Mouse (Mus musculus): ENCODE data around the gene Pln. TPM values are rescaled to one million over a fixed set of nuclear protein-coding genes. Genes with fewer than 3 reads are reported as not detected.

The Pln gene
- polyA plus RNA-seq, 1 experiment from 2014 or later = 666 TPM

DNA sequence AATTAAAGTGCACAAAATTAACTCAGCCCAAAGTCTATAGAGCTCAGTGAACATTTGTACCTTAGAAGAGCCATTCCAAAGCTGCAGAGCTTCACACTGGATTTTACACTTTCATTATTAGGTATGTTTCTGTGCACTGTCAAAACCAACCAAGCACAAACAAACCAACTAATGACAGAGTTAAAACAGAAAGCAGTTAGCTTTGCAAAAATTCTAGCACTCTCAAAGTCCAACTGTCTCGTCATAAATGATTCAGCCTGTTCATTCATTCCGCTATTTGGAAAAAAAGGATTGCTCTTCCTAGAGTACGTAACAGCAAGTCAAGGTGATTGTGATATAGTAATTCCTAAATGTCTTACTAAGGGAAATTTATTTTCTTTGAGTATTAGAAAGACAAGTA, 21.5 kb downstream of the Pln start:
- Histone ChIP-seq H3K27me3 (replicated peaks) (no peaks in the 10 kb centered on the region), H3K9me3 (replicated peaks) (no peaks in the 10 kb centered on the region), H3K4me2 (no peak overlapping the region), H3K36me3 (peaks cover 22% of the 10 kb centered on the region), H3K4me3 (no peak overlapping the region), H3K27ac (ENCODE audit: poor library complexity, severe bottlenecking) (no peak overlapping the region), H3K4me1 (replicated peaks) (no peaks in the 10 kb centered on the region), H3K9ac (no peak overlapping the region)
- ATAC-seq (ENCODE audit: insufficient number of reproducible peaks, low FRiP score) = no peak
- WGBS = 89% methylated on average over 3 of the region's 3 CpGs

DNA sequence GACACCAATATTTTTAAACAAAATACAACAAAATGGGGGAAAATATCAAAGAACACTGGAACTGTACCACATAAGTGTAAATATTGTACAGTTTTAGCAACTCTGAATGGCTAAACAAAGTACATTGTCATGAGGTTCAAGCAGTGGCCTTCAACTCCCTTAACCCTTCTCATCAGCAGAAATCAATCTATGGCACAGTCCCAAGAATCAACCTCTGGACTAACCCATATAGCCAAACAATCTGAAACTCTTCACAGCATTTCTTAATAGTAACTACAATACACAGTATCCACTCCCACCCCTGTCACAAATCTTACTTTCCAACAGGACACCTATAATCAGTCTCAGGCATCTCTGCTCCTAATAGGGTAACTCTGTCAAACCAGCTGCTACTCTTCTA, 26.8 kb downstream of the Pln start:
- H3K9ac ChIP-seq = no peak overlapping the region
- H3K4me1 ChIP-seq (replicated peaks) = no peaks in the 10 kb centered on the region
- H3K27ac ChIP-seq (ENCODE audit: poor library complexity, severe bottlenecking) = no peak overlapping the region
- H3K4me2 ChIP-seq = no peak overlapping the region
- H3K4me3 ChIP-seq = no peak overlapping the region
- ATAC-seq (ENCODE audit: insufficient number of reproducible peaks, low FRiP score) = no peak
- peaks cover 5% of the 10 kb centered on the region; the same call in 1 of the 2 replicates for H3K36me3 ChIP-seq
- H3K9me3 ChIP-seq (replicated peaks) = no peaks in the 10 kb centered on the region
- no peaks in the 10 kb centered on the region for H3K27me3 ChIP-seq (replicated peaks)

DNA sequence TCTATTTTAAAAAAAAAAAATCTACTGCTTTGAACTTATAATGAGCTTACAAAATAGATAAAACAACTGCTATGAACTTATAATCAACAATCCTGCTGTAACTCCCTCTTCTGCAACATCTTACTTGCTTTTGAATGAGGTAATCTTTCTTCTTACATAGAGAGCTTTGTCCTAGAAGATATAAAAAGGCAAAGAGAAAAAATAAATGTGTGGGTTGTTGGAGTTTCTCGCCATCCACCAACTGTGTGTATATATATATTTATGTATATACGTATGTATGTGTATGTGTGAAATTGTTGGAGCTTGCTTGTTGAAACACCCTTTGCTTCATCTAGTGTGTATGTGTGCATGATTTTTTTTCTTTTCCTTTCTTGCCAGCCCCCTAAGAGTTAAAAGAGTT, 29.8 kb downstream of the Pln start:
- ATAC-seq (ENCODE audit: insufficient number of reproducible peaks, low FRiP score) = no peak
- Histone ChIP-seq H3K9me3 (replicated peaks) (peaks cover 7% of the 10 kb centered on the region; the same call in 1 of the 2 replicates), H3K4me2 (no peak overlapping the region), H3K9ac (no peak overlapping the region), H3K4me3 (no peak overlapping the region), H3K36me3 (peaks cover 19% of the 10 kb centered on the region), H3K27me3 (replicated peaks) (no peaks in the 10 kb centered on the region), H3K27ac (ENCODE audit: poor library complexity, severe bottlenecking) (no peak overlapping the region), H3K4me1 (replicated peaks) (no peaks in the 10 kb centered on the region)
- 78% methylated on average over 2 of the region's 2 CpGs for WGBS

DNA sequence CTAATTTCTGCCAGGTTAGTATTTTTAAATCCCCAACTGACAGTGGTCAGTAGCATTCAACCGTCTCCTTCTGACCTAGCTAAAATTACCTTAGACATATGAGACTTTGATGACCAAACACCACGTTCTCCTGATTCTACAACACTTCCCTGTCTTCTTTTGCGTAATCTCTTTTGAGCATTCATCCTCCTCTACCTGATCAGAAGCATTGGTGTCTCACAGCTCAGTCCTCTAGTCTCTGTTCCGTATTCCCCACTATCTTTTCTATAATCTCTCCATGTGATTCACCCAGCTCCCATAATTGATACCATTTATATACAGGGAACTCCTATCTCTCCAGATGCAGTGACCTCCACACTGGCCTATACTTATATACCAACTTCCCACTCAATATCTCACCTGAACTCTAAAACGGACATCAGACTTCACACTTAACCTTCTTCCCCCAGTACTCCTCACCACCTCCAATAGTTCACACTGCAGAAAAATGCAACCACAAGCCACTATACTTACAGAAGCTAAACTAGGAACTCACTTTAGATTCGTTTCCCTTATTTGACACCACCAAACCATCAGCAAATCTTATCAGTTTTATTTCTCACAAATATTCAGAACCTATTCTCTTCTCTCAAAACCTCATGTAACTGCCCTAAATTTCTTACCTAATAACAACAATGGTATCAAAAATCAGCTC, 36.6 kb downstream of the Pln start:
- ATAC-seq (ENCODE audit: insufficient number of reproducible peaks, low FRiP score) = no peak
- Histone ChIP-seq H3K4me1 (replicated peaks) (peaks cover 7% of the 10 kb centered on the region; the same call in 1 of the 2 replicates), H3K9ac (no peak overlapping the region), H3K27me3 (replicated peaks) (no peaks in the 10 kb centered on the region), H3K9me3 (replicated peaks) (peaks cover 7% of the 10 kb centered on the region; the same call in 1 of the 2 replicates), H3K4me3 (no peak overlapping the region), H3K27ac (ENCODE audit: poor library complexity, severe bottlenecking) (no peak overlapping the region), H3K4me2 (no peak overlapping the region), H3K36me3 (peaks cover 20% of the 10 kb centered on the region)
- 87% methylated on average over 6 of the region's 6 CpGs for WGBS

DNA sequence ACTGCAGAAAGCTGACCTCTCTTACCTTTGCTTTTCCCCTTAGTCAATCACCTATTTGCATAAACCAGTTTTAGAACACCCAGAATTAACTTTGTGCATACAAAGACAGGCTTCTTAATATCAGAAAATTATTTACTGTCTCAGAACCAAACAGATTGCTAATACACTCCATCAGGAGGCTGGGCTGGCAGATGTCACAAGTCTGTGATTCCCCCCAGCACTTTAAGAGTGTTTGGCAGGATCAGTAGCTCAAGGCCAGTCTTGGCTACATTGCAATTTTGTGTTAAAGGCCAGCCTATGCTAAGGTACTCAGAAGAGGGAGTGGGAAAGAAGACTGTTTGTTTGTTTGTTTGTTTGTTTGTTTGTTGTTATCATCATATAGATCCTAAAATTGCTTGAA, 39.6 kb downstream of the Pln start:
- Histone ChIP-seq H3K4me3 (no peak overlapping the region), H3K4me2 (no peak overlapping the region), H3K9ac (no peak overlapping the region), H3K9me3 (replicated peaks) (no peaks in the 10 kb centered on the region; the same call in 1 of the 2 replicates), H3K27ac (ENCODE audit: poor library complexity, severe bottlenecking) (no peak overlapping the region), H3K36me3 (peaks cover 6% of the 10 kb centered on the region), H3K27me3 (replicated peaks) (no peaks in the 10 kb centered on the region), H3K4me1 (replicated peaks) (peaks cover 12% of the 10 kb centered on the region)
- ATAC-seq (ENCODE audit: insufficient number of reproducible peaks, low FRiP score) = no peak

DNA sequence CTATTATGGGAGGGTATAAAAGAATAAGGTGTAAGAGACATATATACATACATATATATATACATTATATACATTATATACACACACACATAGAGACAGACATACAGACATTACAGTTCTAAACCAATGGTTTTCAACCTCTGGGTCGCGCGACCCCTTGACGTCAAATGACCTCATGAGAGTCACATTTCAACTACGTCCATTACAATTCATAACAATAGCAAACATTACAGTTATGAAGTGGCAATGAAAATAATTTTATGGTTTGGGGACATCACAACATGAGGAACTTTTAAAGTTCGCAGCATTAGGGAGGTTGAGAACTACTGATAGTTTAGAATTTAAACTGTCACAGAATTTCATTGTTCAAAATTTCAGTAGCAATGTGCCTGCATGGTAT, 40.8 kb downstream of the Pln start:
- Histone ChIP-seq H3K4me2 (peak overlapping the region; percentile 73), H3K4me3 (peak overlapping the region; percentile 75), H3K27ac (ENCODE audit: poor library complexity, severe bottlenecking) (no peak overlapping the region), H3K4me1 (replicated peaks) (peaks cover 12% of the 10 kb centered on the region), H3K9me3 (replicated peaks) (no peaks in the 10 kb centered on the region), H3K27me3 (replicated peaks) (no peaks in the 10 kb centered on the region), H3K9ac (no peak overlapping the region), H3K36me3 (peaks cover 3% of the 10 kb centered on the region; the same call in 1 of the 2 replicates)
- no peak for ATAC-seq (ENCODE audit: insufficient number of reproducible peaks, low FRiP score)
- WGBS = 82% methylated on average over 6 of the region's 6 CpGs

DNA sequence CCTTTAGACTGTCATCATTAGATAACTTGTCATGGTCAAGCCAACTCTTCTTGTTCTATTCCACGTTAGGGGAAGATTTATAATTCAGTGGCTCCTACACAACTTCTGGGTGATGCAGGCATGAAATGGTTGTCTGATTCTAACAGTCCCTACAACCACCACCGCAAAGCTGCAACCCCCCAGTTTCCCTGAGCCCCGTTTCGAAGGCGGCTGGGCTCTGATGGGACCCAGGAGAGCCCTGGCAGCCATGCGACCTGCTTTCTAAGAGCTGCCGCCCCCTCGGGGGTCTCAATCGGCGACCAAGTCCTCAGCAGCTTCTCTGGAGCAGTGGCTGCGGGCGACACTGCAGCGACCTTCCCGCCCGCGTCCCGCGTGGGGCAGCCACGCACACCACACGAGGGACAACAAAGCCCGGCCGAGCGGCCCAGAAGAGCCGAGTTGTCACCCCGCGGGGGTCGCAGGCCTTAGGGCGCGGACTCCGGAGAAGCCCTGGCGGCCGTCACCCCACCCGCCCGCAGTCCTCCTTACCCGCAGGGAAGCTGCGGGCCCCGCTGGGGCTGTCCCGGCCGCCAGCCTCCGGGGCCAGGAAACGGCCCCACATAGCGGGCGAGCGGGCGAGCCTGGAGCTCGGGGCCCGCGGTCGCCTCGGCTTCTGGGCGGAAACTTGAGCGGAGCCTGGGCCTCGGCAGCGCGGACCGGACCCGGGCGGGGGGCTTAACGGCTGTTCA, 41.7 kb downstream of the Pln start:
- H3K9ac ChIP-seq = peak overlapping the region; percentile 90
- H3K4me1 ChIP-seq (replicated peaks) = peaks cover 12% of the 10 kb centered on the region
- peaks cover 3% of the 10 kb centered on the region; the same call in 1 of the 2 replicates for H3K36me3 ChIP-seq
- WGBS = under 1% methylated on average over 59 of the region's 59 CpGs
- peak; percentile 87 for ATAC-seq (ENCODE audit: insufficient number of reproducible peaks, low FRiP score)
- H3K27ac ChIP-seq (ENCODE audit: poor library complexity, severe bottlenecking) = peak overlapping the region; percentile 94
- H3K9me3 ChIP-seq (replicated peaks) = no peaks in the 10 kb centered on the region
- H3K4me2 ChIP-seq = peak overlapping the region; percentile 73
- H3K27me3 ChIP-seq (replicated peaks) = no peaks in the 10 kb centered on the region
- peak overlapping the region; percentile 75 for H3K4me3 ChIP-seq

DNA sequence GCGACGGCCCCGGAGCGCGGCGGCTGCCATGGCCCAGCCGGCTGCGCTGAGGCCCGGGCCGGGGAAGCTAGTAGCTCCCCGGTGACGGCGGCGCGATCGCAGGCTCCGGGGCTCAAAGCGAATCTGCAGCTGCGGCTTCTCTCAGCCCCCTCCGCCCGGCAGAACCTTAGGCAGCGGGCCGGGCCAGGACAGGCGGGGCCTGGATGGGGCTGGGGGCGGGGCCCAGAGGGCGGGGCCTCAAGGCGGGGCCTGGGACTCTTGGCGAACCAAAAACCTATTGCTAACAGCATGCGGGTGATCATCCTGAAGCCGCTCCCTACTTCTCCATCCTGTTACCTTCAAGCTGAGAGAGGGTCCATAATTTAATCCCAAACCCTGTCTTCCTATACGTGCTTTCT, 42.2 kb downstream of the Pln start, which contains the start of gene Cep85l:
Gene Cep85l (minus strand): TSS at position 239 of the 398 bp plus-strand sequence.
- Histone ChIP-seq H3K9me3 (replicated peaks) (no peaks in the 10 kb centered on the region), H3K9ac (peak within 1 kb of the TSS; percentile 90), H3K4me3 (peak within 1 kb of the TSS; percentile 75), H3K4me2 (peak within 1 kb of the TSS; percentile 73), H3K36me3 (peaks cover 3% of the 10 kb centered on the region; the same call in 1 of the 2 replicates), H3K27me3 (replicated peaks) (no peaks in the 10 kb centered on the region), H3K27ac (ENCODE audit: poor library complexity, severe bottlenecking) (peak within 1 kb of the TSS; percentile 94), H3K4me1 (replicated peaks) (peaks cover 12% of the 10 kb centered on the region)
- peak; percentile 97 for ATAC-seq (ENCODE audit: insufficient number of reproducible peaks, low FRiP score)
- 0% methylated on average over 29 of the region's 31 CpGs for WGBS

DNA sequence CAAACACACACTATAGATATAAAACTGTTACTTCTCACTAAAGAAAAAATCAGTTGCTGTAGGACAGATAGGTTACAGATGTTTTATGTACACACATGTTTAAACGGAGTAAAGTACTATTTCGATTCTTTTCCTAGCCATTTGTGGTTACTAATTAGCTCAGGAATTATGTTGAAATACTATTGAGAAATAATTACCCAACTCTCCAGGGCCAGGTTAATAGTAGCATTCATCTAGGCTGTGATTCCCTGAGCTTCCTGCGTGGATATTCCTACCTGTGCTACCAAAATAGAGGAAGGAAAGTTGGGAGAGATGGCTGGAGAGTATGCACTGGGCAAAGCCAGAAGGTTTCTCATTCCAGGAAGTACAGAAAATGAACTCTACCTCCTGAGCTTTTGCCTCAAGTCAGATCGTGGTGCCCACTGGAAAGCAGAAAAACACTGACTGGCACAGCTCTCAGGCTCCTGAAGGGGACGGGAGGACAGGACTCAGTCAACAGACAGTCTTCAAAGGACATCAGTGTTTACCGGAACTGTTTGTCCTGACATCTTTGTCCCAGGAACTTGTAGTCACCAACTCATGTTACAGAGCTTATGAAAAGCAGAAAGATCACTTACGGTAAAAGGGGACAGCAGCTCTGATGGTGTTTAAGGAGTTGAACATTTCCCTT, 45.4 kb downstream of the Pln start:
- no peak overlapping the region for H3K27ac ChIP-seq (ENCODE audit: poor library complexity, severe bottlenecking)
- no peak overlapping the region for H3K4me3 ChIP-seq
- WGBS = 70% methylated on average over 7 of the region's 7 CpGs
- H3K4me2 ChIP-seq = no peak overlapping the region
- no peaks in the 10 kb centered on the region for H3K9me3 ChIP-seq (replicated peaks)
- H3K27me3 ChIP-seq (replicated peaks) = no peaks in the 10 kb centered on the region
- no peaks in the 10 kb centered on the region for H3K36me3 ChIP-seq
- ATAC-seq (ENCODE audit: insufficient number of reproducible peaks, low FRiP score) = no peak
- no peak overlapping the region for H3K9ac ChIP-seq
- H3K4me1 ChIP-seq (replicated peaks) = peaks cover 9% of the 10 kb centered on the region

DNA sequence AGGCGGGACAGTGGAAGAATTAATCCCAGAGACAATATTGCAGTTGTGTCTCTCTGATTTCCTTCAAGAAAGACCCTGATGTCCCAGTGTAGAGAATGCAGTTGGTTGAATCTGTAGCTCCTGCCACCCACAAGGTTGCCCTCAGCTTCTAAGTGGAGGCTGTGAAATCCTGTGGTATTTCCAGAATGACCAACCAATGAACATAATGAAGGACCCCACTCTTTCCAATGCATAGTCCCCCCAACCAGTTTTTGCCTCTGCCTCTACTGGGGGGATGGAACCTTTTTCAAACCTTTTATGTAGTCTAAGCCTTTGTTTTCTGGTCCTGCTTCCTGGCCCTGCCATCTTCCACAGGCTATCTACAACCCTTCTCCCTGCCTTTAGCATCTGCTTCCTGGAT, 47.4 kb downstream of the Pln start:
- Histone ChIP-seq H3K4me3 (no peak overlapping the region), H3K36me3 (no peaks in the 10 kb centered on the region), H3K4me1 (replicated peaks) (peaks cover 8% of the 10 kb centered on the region; the same call in 1 of the 2 replicates), H3K27me3 (replicated peaks) (no peaks in the 10 kb centered on the region), H3K9ac (no peak overlapping the region), H3K4me2 (no peak overlapping the region), H3K27ac (ENCODE audit: poor library complexity, severe bottlenecking) (no peak overlapping the region), H3K9me3 (replicated peaks) (no peaks in the 10 kb centered on the region)
- no peak for ATAC-seq (ENCODE audit: insufficient number of reproducible peaks, low FRiP score)
- WGBS = 89% methylated on average over 1 of the region's 1 CpGs

DNA sequence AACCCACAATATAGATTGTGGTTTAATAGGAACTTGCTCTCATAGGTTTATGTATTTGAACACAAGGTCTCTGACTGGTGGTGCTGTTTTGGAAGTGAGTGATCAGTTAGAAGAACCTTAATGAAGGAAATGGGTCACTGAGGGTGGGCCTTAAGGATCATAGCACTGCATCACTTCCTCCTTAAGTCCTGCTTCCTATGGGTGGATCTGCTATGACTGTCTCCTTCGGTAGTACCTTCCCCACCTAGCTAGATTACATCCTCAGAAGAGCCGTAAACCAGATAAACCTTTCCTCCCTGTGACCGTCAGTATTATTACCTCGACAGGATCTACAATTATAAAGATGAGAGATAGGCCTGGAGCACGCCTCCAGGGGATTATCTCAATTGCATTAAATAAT, 48.0 kb downstream of the Pln start:
- 69% methylated on average over 5 of the region's 5 CpGs for WGBS

More for the DNA sequence above, 48.0 kb downstream of the Pln start:
- H3K9ac ChIP-seq = no peak overlapping the region
- no peak overlapping the region for H3K4me2 ChIP-seq
- ATAC-seq (ENCODE audit: insufficient number of reproducible peaks, low FRiP score) = no peak
- H3K27ac ChIP-seq (ENCODE audit: poor library complexity, severe bottlenecking) = no peak overlapping the region
- no peaks in the 10 kb centered on the region for H3K27me3 ChIP-seq (replicated peaks)
- H3K4me1 ChIP-seq (replicated peaks) = 0 out of 2 replicates have a peak, but pooled peaks cover 4% of the 10 kb centered on the region
- H3K36me3 ChIP-seq = no peaks in the 10 kb centered on the region
- H3K9me3 ChIP-seq (replicated peaks) = no peaks in the 10 kb centered on the region
- no peak overlapping the region for H3K4me3 ChIP-seq

Measured in heart, embryonic 12.5 days (tissue).